Comparison of ENCODE assay signal across 16 mouse cellular contexts in genomic region chr9:98285606-98286301, GRCm38 (mm10). TPM values are rescaled to one million over a fixed set of nuclear protein-coding genes. Genes with fewer than 3 reads are reported as not detected.
DNase-seq lines count a peak whose midpoint lies in the region.
"Had no signal": no experiment of that assay in that cellular context is flagged by ENCODE, and none has a peak within 500 bp of the region (broad histone marks: within the 10 kb centered on the region; RNA-seq: fewer than 3 reads in every experiment).

No protein-coding gene starts in this region.

- peak; percentile 9 for DNase-seq in cerebellum, adult 9-11 months
- DNase-seq in cerebellum, adult 11 months = no peak
- DNase-seq in layer of hippocampus, adult 11-12 months (ENCODE audit: low spot score) = peak; percentile 15
- DNase-seq in layer of hippocampus, adult 8-10 months (ENCODE audit: low spot score in 2 of 2) = no peak
- peak; percentile 16 for DNase-seq in right cerebral cortex, postnatal 25 days
- no peak for DNase-seq in right cerebral cortex, adult 2 months (ENCODE audit: low spot score in 2 of 2)
- no peak for DNase-seq in adrenal gland, postnatal 36 days
- DNase-seq: adrenal gland, postnatal 14 days; gastrocnemius, postnatal 25 days; heart, adult 11 months; kidney, adult 11 months; kidney, postnatal 25 days; lung, embryonic 14.5 days; lung, postnatal 14 days; midbrain, embryonic 14.5 days; right cerebral cortex, postnatal 14 days had no signal

RNA-seq across cellular contexts. Expression of gene Nmnat3, which starts 1.5 kb away (rescaled TPM):
- total RNA-seq in layer of hippocampus, adult 8-10 months (2022) = 1 to 10 TPM; 1.0 to 2.8 (median 2.4) TPM
- 10 to 100 TPM; 15.8 to 16.9 TPM for total RNA-seq in adrenal gland, postnatal 36 days (2021)

Comparison
In these comparisons a context has a peak if more than half of its experiments do, and no peak if none do; other contexts are left out.
1. DNase-seq: peak in cerebellum, adult 9-11 months (single experiment), layer of hippocampus, adult 11-12 months (single experiment) and right cerebral cortex, postnatal 25 days (single experiment); none in cerebellum, adult 11 months (single experiment), layer of hippocampus, adult 8-10 months (0 of 2), right cerebral cortex, adult 2 months (0 of 2) and adrenal gland, postnatal 36 days (0 of 2).
2. RNA of gene Nmnat3, which starts 1.5 kb away (total RNA-seq): 15.8 to 16.9 TPM in adrenal gland, postnatal 36 days; 1.0 to 2.8 TPM in layer of hippocampus, adult 8-10 months; every median in the first group is over 4 times any median in the second.